Mouse (Mus musculus): ENCODE data around the gene Smarcb1.

DNA sequence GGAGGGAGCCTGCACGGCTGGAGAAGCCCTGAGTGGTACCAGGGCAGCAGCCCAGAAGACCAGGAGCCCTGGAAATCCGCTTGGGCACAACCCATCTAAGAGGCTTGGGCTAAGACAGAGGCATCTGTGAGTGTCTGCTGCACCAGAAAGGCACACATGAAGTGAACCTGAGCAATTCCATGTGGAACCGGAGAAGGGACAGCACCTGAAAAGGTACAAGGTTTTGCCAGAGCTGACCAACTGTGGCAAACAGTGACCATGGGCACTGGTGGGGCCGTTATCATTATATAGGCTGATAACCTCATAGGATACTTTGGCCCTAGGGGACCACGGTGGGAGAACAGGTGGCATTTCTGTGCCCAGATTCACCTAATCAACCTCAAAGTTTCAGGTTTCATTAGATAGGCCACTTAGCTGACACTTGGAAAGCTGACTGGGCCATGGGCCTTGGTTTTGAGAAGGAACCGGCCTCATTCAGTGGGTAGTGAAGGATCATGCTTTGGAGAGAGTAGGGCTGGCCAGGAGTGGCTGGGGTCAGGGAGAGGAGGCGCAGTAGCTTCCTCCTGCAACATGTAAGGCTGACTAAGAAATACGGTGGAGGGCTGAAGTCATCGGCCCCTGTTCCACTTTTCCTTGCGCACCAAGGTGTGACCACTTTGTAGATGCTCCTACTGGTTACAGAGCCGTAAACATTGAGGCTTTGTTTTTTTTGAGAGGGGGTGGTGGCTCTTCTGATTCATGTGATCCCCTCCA, 65.1 kb downstream of the Smarcb1 start:
- TF ChIP-seq CTCF (IDR thresholded peaks at IDR 0.05), result no peak
- TF ChIP-seq EP300 (IDR thresholded peaks at IDR 0.05), result no peak
